Mouse (Mus musculus): ENCODE results near the gene Gm3020. TPM values are rescaled to one million over a fixed set of nuclear protein-coding genes. Genes with fewer than 3 reads are reported as not detected.
"Not testable (repeated sequence)": the region's sequence is repeated elsewhere in the genome, so short reads cannot be mapped to it uniquely, and the experiment has no call there.

Gene Gm3020
- 0.47 and 0.49 TPM in 2 replicates for polyA plus RNA-seq (2015; fragmentation: Nextera tagmentation; extraction: Ambion mirVana)

DNA sequence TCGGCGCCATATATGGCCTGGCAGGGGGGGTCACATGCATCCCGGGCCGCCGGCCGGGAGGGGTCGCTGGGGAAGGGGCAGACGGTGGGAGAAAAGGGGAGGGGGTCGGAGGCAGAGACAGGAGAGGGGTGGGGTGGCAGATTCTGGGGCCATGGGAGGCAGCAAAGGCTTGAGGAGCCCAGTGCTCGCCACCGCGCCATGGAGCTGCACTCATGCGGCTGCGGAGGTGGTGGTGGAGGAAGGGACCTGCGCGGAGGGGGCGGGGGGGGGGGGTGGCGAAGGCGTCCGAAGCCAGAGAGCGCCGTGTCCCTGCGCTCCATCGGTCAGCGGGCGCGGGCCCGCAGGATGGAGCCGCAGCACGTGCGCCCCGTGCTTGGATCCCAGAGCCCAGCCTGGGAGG lies at the start of gene Gm3020:
TSS of gene Gm3020 (plus strand) at position 301 of the 400 bp plus-strand sequence.
- not testable (repeated sequence) for H3K27ac ChIP-seq; H3K9me3 ChIP-seq (replicated peaks; ENCODE audit: low read length); H3K4me2 ChIP-seq (ENCODE audit: low read length); H3K27me3 ChIP-seq (ENCODE audit: insufficient read depth, low read length); H3K4me1 ChIP-seq (replicated peaks; ENCODE audit: insufficient read depth, low read length); H3K4me3 ChIP-seq (replicated peaks; ENCODE audit: low read depth, low read length); DNase-seq (ENCODE audit: low spot score); H3K9ac ChIP-seq (ENCODE audit: low read depth, low read length); ATAC-seq (replicated peaks; ENCODE audit: low FRiP score, low read depth); H3K36me3 ChIP-seq (ENCODE audit: insufficient read depth, low read length)
- WGBS: no CpG with 5 or more reads among the region's 32 CpGs

DNA sequence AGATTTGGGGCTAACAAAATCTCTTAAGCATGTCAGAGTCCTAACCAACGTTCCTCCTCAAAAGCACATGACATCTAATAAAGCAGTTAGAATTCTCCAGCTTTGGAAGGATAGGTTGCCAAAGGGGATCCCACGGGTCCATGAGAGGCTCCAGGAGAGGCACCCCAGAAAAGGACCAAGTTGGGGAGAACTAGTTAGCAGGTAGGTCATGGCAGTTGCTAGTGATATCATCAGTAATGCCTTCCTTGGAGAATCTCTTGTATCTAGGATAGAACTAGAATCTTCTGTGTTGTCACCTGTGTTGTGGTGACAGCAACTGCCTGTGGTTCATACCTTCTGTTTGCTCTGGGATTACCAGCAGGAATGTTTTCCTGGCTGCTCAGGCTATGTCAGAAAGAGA lies 17.6 kb upstream of the Gm3020 start, which contains the start of gene Gm3012:
TSS of gene Gm3012 (plus strand) at position 301 of the 400 bp plus-strand sequence.
- H3K27ac ChIP-seq; H3K4me3 ChIP-seq (replicated peaks; ENCODE audit: low read depth, low read length); H3K4me1 ChIP-seq (replicated peaks; ENCODE audit: insufficient read depth, low read length); H3K9ac ChIP-seq (ENCODE audit: low read depth, low read length); DNase-seq (ENCODE audit: low spot score); H3K9me3 ChIP-seq (replicated peaks; ENCODE audit: low read length); H3K36me3 ChIP-seq (ENCODE audit: insufficient read depth, low read length); H3K4me2 ChIP-seq (ENCODE audit: low read length); H3K27me3 ChIP-seq (ENCODE audit: insufficient read depth, low read length); ATAC-seq (replicated peaks; ENCODE audit: low FRiP score, low read depth): not testable (repeated sequence)
- no CpG with 5 or more reads among the region's 2 CpGs for WGBS

GRCm38 (mm10) chr14:3688483-3688882 lies 36.7 kb downstream of the Gm3020 start, which contains the start of gene Gm3043:
Gene Gm3043 (plus strand): TSS chr14:3688783.
- not testable (repeated sequence) for H3K36me3 ChIP-seq (ENCODE audit: insufficient read depth, low read length); H3K9ac ChIP-seq (ENCODE audit: low read depth, low read length); H3K9me3 ChIP-seq (replicated peaks; ENCODE audit: low read length); ATAC-seq (replicated peaks; ENCODE audit: low FRiP score, low read depth); H3K4me3 ChIP-seq (replicated peaks; ENCODE audit: low read depth, low read length); H3K27ac ChIP-seq; H3K27me3 ChIP-seq (ENCODE audit: insufficient read depth, low read length); DNase-seq (ENCODE audit: low spot score); H3K4me1 ChIP-seq (replicated peaks; ENCODE audit: insufficient read depth, low read length); H3K4me2 ChIP-seq (ENCODE audit: low read length)
- WGBS: no CpG with 5 or more reads among the region's 3 CpGs

Other genes starting within 250 kb of the Gm3020 start
- gene Gm10409, start 239.4 kb upstream of the Gm3020 start, polyA plus RNA-seq (2015; fragmentation: Nextera tagmentation; extraction: Ambion mirVana): 0.47 and 0.49 TPM in 2 replicates
- 0.09 TPM in 2 replicates for gene Gm3005, start 223.9 kb upstream of the Gm3020 start, polyA plus RNA-seq (2015; fragmentation: Nextera tagmentation; extraction: Ambion mirVana)
- not detected in 2 replicates for gene Gm10408, start 202.7 kb upstream of the Gm3020 start, polyA plus RNA-seq (2015; fragmentation: Nextera tagmentation; extraction: Ambion mirVana)
- not detected in 2 replicates for gene Gm3012, start 17.5 kb upstream of the Gm3020 start, polyA plus RNA-seq (2015; fragmentation: Nextera tagmentation; extraction: Ambion mirVana)
- not detected in 2 replicates for gene Gm3043, start 36.8 kb downstream of the Gm3020 start, polyA plus RNA-seq (2015; fragmentation: Nextera tagmentation; extraction: Ambion mirVana)
- gene Gm3002, start 158.0 kb downstream of the Gm3020 start, polyA plus RNA-seq (2015; fragmentation: Nextera tagmentation; extraction: Ambion mirVana): not detected in 2 replicates
- not detected in 2 replicates for gene Gm3033, start 194.2 kb downstream of the Gm3020 start, polyA plus RNA-seq (2015; fragmentation: Nextera tagmentation; extraction: Ambion mirVana)
- gene Gm2916, start 232.1 kb downstream of the Gm3020 start, polyA plus RNA-seq (2015; fragmentation: Nextera tagmentation; extraction: Ambion mirVana): 0.09 TPM in 1 of 2 replicates, not detected in the other